Mouse (Mus musculus): Measurements from ENCODE around the gene Rbbp8nl. TPM values are rescaled to one million over a fixed set of nuclear protein-coding genes. Genes with fewer than 3 reads are reported as not detected.

The Rbbp8nl gene
- total RNA-seq, 2 experiments from 2014 or later, result not detected

GRCm38 (mm10) chr2:180233101-180233904 lies 56.4 kb downstream of the Rbbp8nl start:
- no peak for DNase-seq (ENCODE audit: low spot score in 2 of 2)

- no peak for DNase-seq (ENCODE audit: low spot score in 2 of 2)
These were observed 59.2 kb downstream of the Rbbp8nl start for GRCm38 (mm10) chr2:180230482-180230881.

- no peak for DNase-seq (ENCODE audit: low spot score in 2 of 2)
These were observed 60.5 kb downstream of the Rbbp8nl start for GRCm38 (mm10) chr2:180229129-180229528.

- DNase-seq (ENCODE audit: low spot score in 2 of 2), result no peak
These were observed 61.1 kb downstream of the Rbbp8nl start for GRCm38 (mm10) chr2:180228592-180228991.

- no peak for DNase-seq (ENCODE audit: low spot score in 2 of 2)
These were observed 61.6 kb downstream of the Rbbp8nl start for GRCm38 (mm10) chr2:180228060-180228458.

Small RNA genes lying within 50 kb of the gene (microRNA-seq; reads per million reads assigned to microRNA genes)
- gene Mir3091, result 0 to 0.23 reads per million in 2 experiments

Other genes with a start within 250 kb of the Rbbp8nl start
- gene Psma7, start 247.4 kb downstream of the Rbbp8nl start, total RNA-seq (2021), result 100 to 1,000 TPM; 189 to 195 TPM
- gene Ss18l1, start 247.4 kb downstream of the Rbbp8nl start, total RNA-seq (2021), result 10 to 100 TPM; 37.8 to 39.7 TPM
- 10 to 100 TPM; 15.7 to 16.3 TPM for gene Mtg2, start 219.3 kb downstream of the Rbbp8nl start, total RNA-seq (2021)
- 10 to 100 TPM; 24.8 to 33.6 TPM for gene Hrh3, start 185.4 kb downstream of the Rbbp8nl start, total RNA-seq (2021)
- gene Osbpl2, start 170.6 kb downstream of the Rbbp8nl start, total RNA-seq (2021), result 10 to 100 TPM; 52.0 to 53.5 TPM
- gene Adrm1, start 118.4 kb downstream of the Rbbp8nl start, total RNA-seq (2021), result 100 to 1,000 TPM in 1 of 2 experiments, 10 to 100 TPM in 1; 98.4 to 104 TPM
- gene Lama5, start 64.0 kb downstream of the Rbbp8nl start, total RNA-seq (2021), result 10 to 100 TPM in 1 of 2 experiments, 1 to 10 TPM in 1; 7.3 to 10.7 TPM
- 100 to 1,000 TPM; 571 to 582 TPM for gene Rps21, start 32.5 kb downstream of the Rbbp8nl start, total RNA-seq (2021)
- 10 to 100 TPM; 40.2 to 43.6 TPM for gene Cables2, start 16.4 kb downstream of the Rbbp8nl start, total RNA-seq (2021)
- not detected for gene Gata5, start 44.8 kb upstream of the Rbbp8nl start, total RNA-seq (2021)
- 1 to 10 TPM in 1 of 2 experiments, under 1 TPM in 1; 0.94 to 2.0 TPM for gene Slco4a1, start 166.4 kb upstream of the Rbbp8nl start, total RNA-seq (2021)
- gene Ntsr1, start 210.1 kb upstream of the Rbbp8nl start, total RNA-seq (2021), result 1 to 10 TPM; 7.3 to 7.9 TPM

All from layer of hippocampus, postnatal 14 days (tissue).